Mouse (Mus musculus): Measurements from ENCODE around the gene Cep55.

DNA sequence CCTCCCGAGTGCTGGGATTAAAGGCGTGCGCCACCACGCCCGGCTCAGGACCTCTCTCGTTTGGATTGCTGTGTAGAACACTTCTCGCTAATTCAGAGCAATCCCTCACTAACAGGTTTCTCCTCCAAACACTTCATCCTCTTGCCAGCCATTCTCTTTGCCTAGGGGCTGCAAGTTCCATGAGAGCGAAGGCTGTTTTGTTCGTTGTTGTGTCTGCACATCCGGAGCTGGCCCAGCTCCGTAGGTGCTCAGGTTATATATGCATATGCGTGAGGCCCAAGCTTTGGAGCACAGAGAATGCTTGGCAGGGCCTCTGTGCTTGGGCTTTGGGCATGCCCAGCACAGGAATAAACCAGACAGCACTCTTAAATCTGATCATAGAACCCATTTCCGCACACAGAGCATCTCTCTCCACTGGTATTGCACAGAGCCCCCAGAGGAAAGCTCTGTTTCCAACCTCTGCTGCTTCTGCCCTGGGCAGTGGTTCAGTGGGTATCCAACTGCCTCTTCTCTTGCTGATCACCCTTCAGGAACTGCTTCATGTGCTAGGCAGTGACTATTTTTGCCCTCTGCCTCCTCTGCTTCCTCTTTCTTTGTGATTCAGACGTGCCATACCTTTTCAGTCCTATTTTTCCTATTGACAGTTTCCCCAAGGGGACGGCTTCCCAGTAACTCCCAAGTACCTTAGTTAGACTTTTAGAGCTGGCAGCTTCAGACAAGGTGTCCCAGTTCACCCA lies 54.9 kb downstream of the Cep55 start:
- TF ChIP-seq CTCF (IDR thresholded peaks at IDR 0.05; ENCODE audit: control insufficient read depth, insufficient read depth, low read length): no peak
- TF ChIP-seq POLR2A (IDR thresholded peaks at IDR 0.05; ENCODE audit: borderline replicate concordance, control insufficient read depth, low read depth, low read length): no peak
